Mouse (Mus musculus) ES-E14 (cell line): ENCODE measurements around the gene Rhbdd1.

Source experiments
- CHD2 ChIP-seq: IDR thresholded peaks from 2 replicates; pipeline ENCODE4 v1.6.1; 2014; ENCODE audit warnings: mild to moderate bottlenecking, low read depth, low read length, inconsistent platforms
- HCFC1 ChIP-seq: IDR thresholded peaks from 2 replicates; pipeline ENCODE4 v1.6.1; 2012; ENCODE audit warnings: low read length, inconsistent platforms, borderline replicate concordance; ENCODE audit not compliant: insufficient read depth
- ZC3H11A ChIP-seq: IDR thresholded peaks from 2 replicates; pipeline ENCODE4 v1.6.1; 2012; ENCODE audit warnings: low read depth, mild to moderate bottlenecking, inconsistent platforms, low read length, borderline replicate concordance
- ZNF384 ChIP-seq: IDR thresholded peaks from 2 replicates; pipeline ENCODE4 v1.6.1; 2012; ENCODE audit warnings: low read depth, low read length, inconsistent platforms

DNA sequence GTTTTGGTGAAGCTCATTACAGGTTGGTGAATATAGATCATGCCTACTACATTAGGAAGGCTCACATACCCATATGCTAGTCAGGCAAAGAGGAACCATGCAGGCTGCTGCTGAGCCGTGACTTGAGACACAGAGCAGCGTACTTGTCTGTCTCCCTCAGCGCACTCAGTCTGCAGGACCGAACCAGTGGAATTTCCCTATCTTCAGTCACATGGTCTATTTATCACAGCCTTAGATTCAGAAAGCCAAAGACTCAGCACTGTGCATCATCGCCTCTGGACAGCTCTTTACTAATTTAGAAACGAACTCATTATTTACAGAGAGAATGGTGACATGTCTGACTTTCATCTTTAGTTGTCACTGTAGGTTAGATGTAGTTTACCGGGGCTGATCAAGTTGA lies 73.1 kb downstream of the Rhbdd1 start:
- TF ChIP-seq ZNF384, result no peak
- TF ChIP-seq CHD2, result no peak
- no peak for TF ChIP-seq ZC3H11A
- no peak for TF ChIP-seq HCFC1
